Mouse (Mus musculus) gastrocnemius, adult 8-10 months (tissue): ENCODE results near the gene Galnt17. TPM values are rescaled to one million over a fixed set of nuclear protein-coding genes. Genes with fewer than 3 reads are reported as not detected.
A peak's percentile ranks its signal among the peaks of the same experiment; 100 is the strongest.

Experiments used
- DNase-seq, 2 experiments: peaks; one replicate each; pipeline ENCODE4 v3.0.0; 2022; ENCODE audit warnings: low spot score in 2 of 2
- total RNA-seq, 4 experiments: library from RNA; stranded (reverse); gene quantifications; 2 replicates each; pipeline ENCODE4 v1.2.4; 2022

Gene Galnt17
- total RNA-seq, 4 experiments from 2014 or later, result 2.2 to 7.3 (median 4.1) TPM

GRCm38 (mm10) chr5:131024506-131024905 lies 283.8 kb downstream of the Galnt17 start:
- DNase-seq, result peak; percentile 23 to 30

- DNase-seq, result no peak
Measured at GRCm38 (mm10) chr5:131022396-131022993, 285.8 kb downstream of the Galnt17 start.

GRCm38 (mm10) chr5:131020936-131021335 lies 287.4 kb downstream of the Galnt17 start:
- no peak for DNase-seq

GRCm38 (mm10) chr5:131019346-131019965 lies 288.8 kb downstream of the Galnt17 start:
- no peak for DNase-seq

- DNase-seq, result no peak
Measured at GRCm38 (mm10) chr5:131016066-131016465, 292.2 kb downstream of the Galnt17 start.

- no peak for DNase-seq
Measured at GRCm38 (mm10) chr5:131015341-131015740, 293.0 kb downstream of the Galnt17 start.

DNA sequence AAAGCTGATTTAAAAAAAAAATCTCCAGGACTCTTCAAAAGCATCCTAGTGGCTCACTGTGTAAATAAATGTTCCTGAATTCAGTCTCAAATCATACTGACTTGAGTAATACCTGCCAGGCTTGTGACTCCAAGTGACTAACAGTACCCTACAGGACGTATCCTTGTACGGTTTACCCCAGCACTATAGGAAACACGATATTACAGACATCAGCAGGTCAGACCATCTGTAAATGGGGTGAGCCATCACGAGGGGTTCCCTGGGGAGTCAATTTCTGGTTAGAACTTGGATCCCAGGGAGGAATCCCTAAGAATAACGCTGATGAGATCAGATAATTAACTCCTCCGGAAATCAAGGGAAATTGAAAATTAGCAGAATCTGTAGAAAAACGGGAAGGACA lies 294.5 kb downstream of the Galnt17 start:
- DNase-seq, result no peak

GRCm38 (mm10) chr5:131013101-131013500 lies 295.2 kb downstream of the Galnt17 start:
- DNase-seq, result no peak

DNA sequence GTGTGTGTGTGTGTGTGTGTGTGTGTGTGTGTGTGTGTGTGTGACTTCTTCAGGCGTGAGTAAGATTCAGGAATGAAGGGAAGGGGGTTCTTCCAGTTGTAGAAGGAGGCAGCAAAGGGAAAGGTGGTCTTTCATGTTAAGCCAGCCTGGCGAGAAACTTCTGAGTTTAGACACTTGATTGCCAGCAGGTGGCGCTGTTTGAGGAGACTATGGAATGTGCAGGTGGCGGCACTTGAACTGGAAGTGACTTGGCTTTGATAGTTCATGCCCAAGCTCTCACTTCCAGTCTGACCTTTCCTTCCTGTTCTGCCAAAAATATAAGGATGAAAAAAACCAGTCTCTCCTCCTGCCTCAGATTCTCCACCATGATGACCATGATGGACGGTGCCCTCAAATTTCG lies 298.8 kb downstream of the Galnt17 start:
- no peak for DNase-seq

GRCm38 (mm10) chr5:131008507-131008906 lies 299.8 kb downstream of the Galnt17 start:
- DNase-seq, result peak; percentile 16 to 37

- peak in 1 of 2 experiments; percentile 13 for DNase-seq
Measured at GRCm38 (mm10) chr5:131007871-131008505, 300.3 kb downstream of the Galnt17 start.

DNA sequence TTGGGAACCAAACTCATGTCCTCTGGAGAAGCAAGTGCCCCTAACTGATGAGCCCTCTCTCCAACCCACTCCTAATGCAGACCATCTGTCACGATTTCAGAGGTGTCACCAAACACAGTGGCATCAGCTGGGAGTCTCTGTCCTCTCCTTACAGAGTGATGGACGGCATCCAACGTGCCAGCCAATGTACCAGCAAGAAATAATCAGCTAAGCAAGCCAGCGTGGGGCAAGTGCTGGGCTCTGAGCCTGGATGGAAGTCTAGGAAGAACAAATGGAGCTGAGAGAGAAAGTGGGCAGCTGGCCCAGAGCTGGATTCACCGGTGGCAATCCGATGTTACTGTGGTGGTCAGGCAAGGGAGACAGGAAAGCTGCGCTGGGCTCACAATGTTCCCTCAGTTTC lies 301.1 kb downstream of the Galnt17 start:
- peak in 1 of 2 experiments; percentile 7 for DNase-seq

- DNase-seq, result no peak
Measured at GRCm38 (mm10) chr5:131006524-131006923, 301.8 kb downstream of the Galnt17 start.

GRCm38 (mm10) chr5:131000572-131000971 lies 307.7 kb downstream of the Galnt17 start:
- no peak for DNase-seq

DNA sequence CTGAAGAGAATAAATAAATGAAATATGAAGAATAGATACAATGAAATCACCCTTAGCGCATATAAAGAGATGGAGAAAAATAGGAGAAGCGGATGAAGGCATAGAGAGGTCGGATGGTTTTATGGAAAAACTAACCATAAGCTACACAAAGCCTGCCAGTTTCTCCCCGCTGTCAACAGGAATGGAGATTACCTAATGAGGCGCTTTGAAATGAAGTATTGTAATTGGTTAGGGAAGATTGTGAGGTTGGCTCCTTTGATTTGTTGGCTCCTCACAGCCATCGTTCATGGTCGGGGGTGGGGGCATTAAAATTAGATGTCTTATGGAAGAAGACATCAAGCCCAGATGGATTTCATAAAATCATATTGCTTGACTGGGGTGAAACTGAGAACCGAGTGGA lies 329.0 kb downstream of the Galnt17 start:
- DNase-seq, result no peak

GRCm38 (mm10) chr5:130978871-130979270 lies 329.4 kb downstream of the Galnt17 start:
- no peak for DNase-seq

GRCm38 (mm10) chr5:130977999-130978398 lies 330.3 kb downstream of the Galnt17 start:
- no peak for DNase-seq

DNA sequence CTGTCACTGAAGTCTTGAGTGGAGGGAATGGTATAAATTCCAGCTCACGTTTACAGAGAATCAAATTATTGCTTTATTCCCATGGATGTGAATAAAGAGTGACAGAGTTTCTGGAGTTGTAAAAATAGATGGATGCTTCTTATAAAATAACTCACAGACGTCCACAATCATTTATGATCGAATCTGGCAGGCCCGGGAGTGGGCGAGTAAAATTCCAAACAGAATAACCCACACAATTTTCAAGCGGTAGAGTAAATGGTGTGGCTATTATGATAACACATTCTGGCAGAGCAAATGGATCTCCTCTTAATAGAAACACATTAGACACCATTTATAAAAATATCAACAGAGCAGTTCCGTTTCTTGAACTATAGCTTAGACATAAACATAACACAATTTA lies 355.9 kb downstream of the Galnt17 start:
- DNase-seq, result no peak

DNA sequence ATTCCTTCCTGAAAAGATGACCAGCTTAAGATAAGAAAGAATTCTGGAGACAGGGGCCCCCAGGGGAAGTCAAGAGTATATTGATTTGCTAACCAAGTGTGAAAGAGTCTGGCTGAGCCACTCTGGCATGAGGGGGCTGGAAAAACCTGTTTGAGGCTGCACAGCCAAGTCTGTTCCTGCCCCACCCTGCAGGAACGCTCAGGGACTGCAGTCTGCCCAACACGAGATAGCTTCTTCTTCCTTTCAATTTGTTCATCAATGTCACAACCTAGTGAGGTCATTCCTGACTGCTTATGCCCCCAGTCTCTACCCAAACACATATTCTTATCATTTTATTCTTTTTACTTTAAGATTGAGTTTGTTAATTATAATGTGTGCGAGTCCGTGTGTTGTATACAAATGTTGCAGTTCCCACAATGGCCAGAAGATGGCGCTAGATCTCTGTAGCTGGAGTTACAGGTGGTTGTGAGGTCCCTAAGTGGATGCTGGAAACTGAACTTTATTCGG lies 357.4 kb downstream of the Galnt17 start:
- no peak for DNase-seq

- no peak for DNase-seq
Measured at GRCm38 (mm10) chr5:130950421-130950820, 357.9 kb downstream of the Galnt17 start.

DNA sequence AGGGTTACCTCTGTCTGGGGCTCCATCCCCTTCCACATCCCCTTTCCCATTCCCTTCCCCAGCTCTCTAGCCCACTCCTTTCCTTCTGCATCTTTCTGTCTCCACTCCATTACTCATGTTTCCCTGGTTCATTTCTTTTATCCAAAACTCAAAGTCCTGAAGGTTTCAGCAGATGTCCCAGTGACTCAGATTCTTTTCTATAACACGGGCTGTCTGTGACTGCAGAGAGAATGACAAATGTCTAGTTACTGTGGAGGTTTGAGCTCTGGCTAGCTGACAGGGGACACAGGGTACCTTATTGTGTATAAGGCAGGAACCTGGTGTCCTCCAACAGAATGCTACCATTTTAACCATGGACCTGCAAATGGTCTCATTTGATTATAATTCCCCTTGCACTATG lies 358.6 kb downstream of the Galnt17 start:
- no peak for DNase-seq

- DNase-seq, result peak; percentile 13 to 17
Measured at GRCm38 (mm10) chr5:130938911-130939608, 369.2 kb downstream of the Galnt17 start.
